Mouse (Mus musculus): ENCODE measurements around the gene Iqck. TPM values are rescaled to one million over a fixed set of nuclear protein-coding genes. Genes with fewer than 3 reads are reported as not detected.

Gene Iqck
- total RNA-seq, 4 experiments from 2014 or later: 2.8 to 5.7 (median 4.5) TPM

GRCm38 (mm10) chr7:118850676-118851290 is 4.8 kb upstream of the Iqck start:
- no peak for DNase-seq (ENCODE audit: low spot score in 2 of 2)

GRCm38 (mm10) chr7:118851571-118851970 is 4.0 kb upstream of the Iqck start:
- DNase-seq (ENCODE audit: low spot score in 2 of 2): no peak

- no peak for DNase-seq (ENCODE audit: low spot score in 2 of 2)
Measured at GRCm38 (mm10) chr7:118852611-118853010, 2.9 kb upstream of the Iqck start.

- DNase-seq (ENCODE audit: low spot score in 2 of 2): no peak
Measured at GRCm38 (mm10) chr7:118854606-118855005, 946 bp upstream of the Iqck start.

GRCm38 (mm10) chr7:118855877-118856304 is 339 bp downstream of the Iqck start, which contains the start of gene Knop1:
Gene Knop1 (minus strand): TSS chr7:118856254.
- DNase-seq (ENCODE audit: low spot score in 2 of 2): no peak

GRCm38 (mm10) chr7:118858640-118859039 is 3.1 kb downstream of the Iqck start:
- DNase-seq (ENCODE audit: low spot score in 2 of 2): no peak

GRCm38 (mm10) chr7:118865362-118865761 is 9.8 kb downstream of the Iqck start:
- no peak for DNase-seq (ENCODE audit: low spot score in 2 of 2)

- no peak for DNase-seq (ENCODE audit: low spot score in 2 of 2)
Measured at GRCm38 (mm10) chr7:118879466-118880029, 24.0 kb downstream of the Iqck start.

- no peak for DNase-seq (ENCODE audit: low spot score in 2 of 2)
Measured at GRCm38 (mm10) chr7:118883957-118884356, 28.4 kb downstream of the Iqck start.

GRCm38 (mm10) chr7:118884969-118885368 is 29.4 kb downstream of the Iqck start:
- peak in 1 of 2 experiments; percentile 15 for DNase-seq (ENCODE audit: low spot score in 2 of 2)

GRCm38 (mm10) chr7:118887303-118888055 is 31.9 kb downstream of the Iqck start:
- DNase-seq (ENCODE audit: low spot score in 2 of 2): no peak

GRCm38 (mm10) chr7:118889046-118889680 is 33.6 kb downstream of the Iqck start:
- DNase-seq (ENCODE audit: low spot score in 2 of 2): no peak

- DNase-seq (ENCODE audit: low spot score in 2 of 2): no peak
Measured at GRCm38 (mm10) chr7:118895469-118896450, 40.2 kb downstream of the Iqck start.

- DNase-seq (ENCODE audit: low spot score in 2 of 2): no peak
Measured at GRCm38 (mm10) chr7:118898063-118898462, 42.5 kb downstream of the Iqck start.

- no peak for DNase-seq (ENCODE audit: low spot score in 2 of 2)
Measured at GRCm38 (mm10) chr7:118900090-118900489, 44.5 kb downstream of the Iqck start.

- no peak for DNase-seq (ENCODE audit: low spot score in 2 of 2)
Measured at GRCm38 (mm10) chr7:118902944-118903343, 47.4 kb downstream of the Iqck start.

- no peak for DNase-seq (ENCODE audit: low spot score in 2 of 2)
Measured at GRCm38 (mm10) chr7:118903879-118904278, 48.3 kb downstream of the Iqck start.

- DNase-seq (ENCODE audit: low spot score in 2 of 2): no peak
Measured at GRCm38 (mm10) chr7:118904530-118904929, 49.0 kb downstream of the Iqck start.

GRCm38 (mm10) chr7:118908961-118909515 is 53.5 kb downstream of the Iqck start:
- DNase-seq (ENCODE audit: low spot score in 2 of 2): no peak

GRCm38 (mm10) chr7:118910464-118910863 is 54.9 kb downstream of the Iqck start:
- no peak for DNase-seq (ENCODE audit: low spot score in 2 of 2)
